Mouse (Mus musculus) liver, adult 2 months (tissue): ENCODE results near the gene Atp10b. TPM values are rescaled to one million over a fixed set of nuclear protein-coding genes. Genes with fewer than 3 reads are reported as not detected.
"Not testable (repeated sequence)": the region's sequence is repeated elsewhere in the genome, so short reads cannot be mapped to it uniquely, and the experiment has no call there.

Source experiments
- DNase-seq: peaks from one replicate; pipeline ENCODE4 v3.0.0-alpha.2; 2011; ENCODE audit warnings: low read depth, low spot score; ENCODE audit errors: extremely low read depth
- H3K27ac ChIP-seq: fragments of 200-500 bp; replicated peaks from 2 replicates; pipeline ENCODE4 v1.5.1; 2012; ENCODE audit warnings: low read depth, mild to moderate bottlenecking, control low read depth, inconsistent platforms, low read length; ENCODE audit not compliant: insufficient read depth
- H3K27me3 ChIP-seq: fragments of 200-500 bp; 2 replicates; pipeline ENCODE4 v1.6.1; 2012; ENCODE audit warnings: mild to moderate bottlenecking, moderate library complexity, low read length, inconsistent platforms; ENCODE audit not compliant: control insufficient read depth, insufficient read depth
- H3K36me3 ChIP-seq: fragments of 200-500 bp; 2 replicates; pipeline ENCODE4 v1.6.1; 2012; ENCODE audit warnings: low read length, inconsistent platforms; ENCODE audit not compliant: control insufficient read depth, insufficient read depth
- H3K4me1 ChIP-seq: fragments of 200-500 bp; 2 replicates; pipeline ENCODE4 v1.6.1; 2011; ENCODE audit warnings: low read length; ENCODE audit not compliant: control insufficient read depth, insufficient read depth
- H3K4me3 ChIP-seq: fragments of 200-500 bp; 2 replicates; pipeline ENCODE4 v1.5.1; 2011; ENCODE audit warnings: low read depth, mild to moderate bottlenecking, control low read depth, low read length, moderate library complexity; ENCODE audit not compliant: insufficient read depth
- H3K79me2 ChIP-seq: fragments of 200-500 bp; 2 replicates; pipeline ENCODE4 v1.6.1; 2012; ENCODE audit warnings: inconsistent platforms, mild to moderate bottlenecking, low read length, moderate library complexity; ENCODE audit not compliant: control insufficient read depth, insufficient read depth
- H3K9ac ChIP-seq: fragments of 200-500 bp; 2 replicates; pipeline ENCODE4 v1.6.1; 2012; ENCODE audit warnings: low read depth, mild to moderate bottlenecking, control low read depth, inconsistent platforms, low read length
- CTCF ChIP-seq: fragments of 200-500 bp; IDR thresholded peaks from 2 replicates; pipeline ENCODE4 v1.5.1; 2011; ENCODE audit warnings: low read depth, low read length, control low read depth
- POLR2A ChIP-seq: fragments of 200-500 bp; IDR thresholded peaks from 2 replicates; pipeline ENCODE4 v1.6.1; 2011; ENCODE audit warnings: low read length, control low read depth; ENCODE audit not compliant: insufficient read depth; ENCODE audit errors: extremely low read depth
- WGBS: fragments of 180-500 bp; shearing (Covaris S2); methylation state at CpG from one replicate; pipeline ENCODE4 v1.1.7; 2018; 5-methylcytosine and 5-hydroxymethylcytosine counted together
- polyA plus RNA-seq: library from polyadenylated mRNA; depleted of rRNA; stranded (reverse); fragments of >200 nt; gene quantifications from 2 replicates; pipeline ENCODE4 v1.2.3, GENCODE M21; 2012; rRNA removed
- total RNA-seq: library from RNA; depleted of rRNA; stranded (reverse); fragments of >200 nt; gene quantifications from 2 replicates; pipeline ENCODE4 v1.2.3, GENCODE M21; 2014; rRNA removed

Atp10b gene
- total RNA-seq (0.07 TPM in 1 of 2 replicates, not detected in the other), polyA plus RNA-seq (not detected in 2 replicates)

GRCm38 (mm10) chr11:43149577-43149976 is at the start of gene Atp10b:
Atp10b (plus strand) TSS chr11:43149877.
- WGBS, result 66% methylated on average over 1 of the region's 1 CpGs
- H3K4me1 ChIP-seq, result peaks cover 9% of the 10 kb centered on the region
- TF ChIP-seq CTCF, result no peak
- TF ChIP-seq POLR2A, result no peak
- H3K79me2 ChIP-seq, result no peaks in the 10 kb centered on the region
- no peak for DNase-seq
- no peaks in the 10 kb centered on the region for H3K27me3 ChIP-seq
- no peak within 1 kb of the TSS for H3K9ac ChIP-seq
- peak within 1 kb of the TSS; percentile 54 for H3K27ac ChIP-seq
- no peaks in the 10 kb centered on the region for H3K36me3 ChIP-seq
- no peak within 1 kb of the TSS for H3K4me3 ChIP-seq

- Histone ChIP-seq H3K27ac (no peak overlapping the region), H3K4me1 (no peaks in the 10 kb centered on the region), H3K79me2 (no peaks in the 10 kb centered on the region), H3K9ac (no peak overlapping the region), H3K36me3 (no peaks in the 10 kb centered on the region), H3K4me3 (no peak overlapping the region), H3K27me3 (no peaks in the 10 kb centered on the region)
- TF ChIP-seq CTCF, result no peak
- TF ChIP-seq POLR2A, result no peak
- 48% methylated on average over 1 of the region's 1 CpGs for WGBS
- DNase-seq, result no peak
Measured at GRCm38 (mm10) chr11:43101357-43101756, 48.3 kb upstream of the Atp10b start.

- Histone ChIP-seq H3K36me3 (no peaks in the 10 kb centered on the region), H3K4me1 (no peaks in the 10 kb centered on the region), H3K4me3 (no peak overlapping the region), H3K27ac (no peak overlapping the region), H3K79me2 (no peaks in the 10 kb centered on the region), H3K9ac (no peak overlapping the region), H3K27me3 (no peaks in the 10 kb centered on the region)
- no peak for TF ChIP-seq POLR2A
- TF ChIP-seq CTCF, result no peak
- no peak for DNase-seq
- 56% methylated on average over 4 of the region's 4 CpGs for WGBS
Measured at GRCm38 (mm10) chr11:43125908-43126477, 23.7 kb upstream of the Atp10b start.

GRCm38 (mm10) chr11:43126573-43126972 is 23.1 kb upstream of the Atp10b start:
- not testable (repeated sequence) for H3K36me3 ChIP-seq, H3K4me1 ChIP-seq, H3K9ac ChIP-seq, H3K27ac ChIP-seq, H3K27me3 ChIP-seq, H3K4me3 ChIP-seq, DNase-seq, H3K79me2 ChIP-seq
- 72% methylated on average over 12 of the region's 12 CpGs for WGBS

GRCm38 (mm10) chr11:43141296-43141695 is 8.4 kb upstream of the Atp10b start:
- Histone ChIP-seq H3K36me3 (no peaks in the 10 kb centered on the region), H3K4me3 (no peak overlapping the region), H3K27me3 (no peaks in the 10 kb centered on the region), H3K27ac (no peak overlapping the region), H3K4me1 (no peaks in the 10 kb centered on the region), H3K9ac (no peak overlapping the region), H3K79me2 (no peaks in the 10 kb centered on the region)
- no peak for DNase-seq
- WGBS, result 88% methylated on average over 1 of the region's 1 CpGs
- TF ChIP-seq CTCF, result no peak
- no peak for TF ChIP-seq POLR2A

GRCm38 (mm10) chr11:43142811-43143210 is 6.9 kb upstream of the Atp10b start:
- H3K36me3 ChIP-seq, result no peaks in the 10 kb centered on the region
- H3K79me2 ChIP-seq, result no peaks in the 10 kb centered on the region
- H3K4me1 ChIP-seq, result peaks cover 6% of the 10 kb centered on the region
- no peak overlapping the region for H3K27ac ChIP-seq
- TF ChIP-seq POLR2A, result no peak
- TF ChIP-seq CTCF, result no peak
- no peak overlapping the region for H3K4me3 ChIP-seq
- no peak for DNase-seq
- whole genome bisulfite sequencing, result 90% methylated on average over 1 of the region's 1 CpGs
- H3K9ac ChIP-seq, result no peak overlapping the region
- no peaks in the 10 kb centered on the region for H3K27me3 ChIP-seq
